Mouse (Mus musculus): ENCODE data around the gene 2010111I01Rik.

GRCm38 (mm10) chr13:63253886-63254636 lies 289.4 kb downstream of the 2010111I01Rik start:
- TF ChIP-seq CTCF (IDR thresholded peaks at IDR 0.05; ENCODE audit: low read depth) (no peak), EP300 (IDR thresholded peaks at IDR 0.05; ENCODE audit: low read depth) (no peak)

All from heart, postnatal 0 days (tissue).